ENCODE assay signal across 18 mouse cellular contexts in the genomic region with DNA sequence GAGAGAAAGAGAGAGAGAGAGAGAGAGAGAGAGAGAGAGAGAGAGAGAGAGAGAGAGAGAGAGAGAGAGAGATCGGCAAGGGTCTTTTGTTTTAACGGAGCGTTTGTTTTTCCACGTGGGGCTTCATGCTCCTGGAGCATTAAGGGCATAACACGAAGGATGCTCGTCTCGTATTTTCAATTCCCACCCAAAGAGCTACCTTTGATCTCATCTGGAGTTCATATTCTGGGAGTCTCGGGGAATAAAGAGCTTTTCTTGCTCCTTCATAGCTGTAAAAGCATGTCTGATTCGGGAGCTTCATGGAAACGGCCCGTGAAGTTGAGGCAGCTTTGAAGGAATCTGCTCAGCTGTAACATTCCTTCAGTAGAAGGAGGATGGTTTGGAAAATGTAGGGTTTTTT.
A peak's percentile ranks its signal among the peaks of the same experiment; 100 is the strongest.
DNase-seq lines count a peak whose midpoint lies in the region; ATAC-seq and TF ChIP-seq lines count a peak whose summit lies in the region.
"Had no signal": no experiment of that assay in that cellular context is flagged by ENCODE, and none has a peak within 500 bp of the region (broad histone marks: within the 10 kb centered on the region; RNA-seq: fewer than 3 reads in every experiment).

No protein-coding gene starts in this region.

- H3K4me1 ChIP-seq in kidney, embryonic 16.5 days (ENCODE audit: insufficient read depth, low read length) = no peaks in the 10 kb centered on the region
- H3K4me1 ChIP-seq in kidney, adult 2 months (ENCODE audit: control insufficient read depth, insufficient read depth, low read length) = no peaks in the 10 kb centered on the region
- no peaks in the 10 kb centered on the region for H3K4me1 ChIP-seq in embryonic facial prominence, embryonic 11.5 days (ENCODE audit: control insufficient read depth, insufficient read depth, low read length)
- H3K4me1 ChIP-seq in hindbrain, embryonic 16.5 days (ENCODE audit: control insufficient read depth, insufficient read depth, low read depth, low read length) = no peaks in the 10 kb centered on the region
- H3K4me1 ChIP-seq: heart, embryonic 10.5 days had no signal

- no peak for TF ChIP-seq POLR2A in kidney, adult 2 months (IDR thresholded peaks at IDR 0.05; ENCODE audit: low read depth, low read length)
- no peak for TF ChIP-seq POLR2A in brain, embryonic 14.5 days (IDR thresholded peaks at IDR 0.05; ENCODE audit: borderline replicate concordance, extremely low read depth, insufficient read depth, insufficient read length, poor library complexity, severe bottlenecking)

- no peaks in the 10 kb centered on the region for H3K9me3 ChIP-seq in kidney, embryonic 16.5 days (ENCODE audit: low read length)
- H3K9me3 ChIP-seq in embryonic facial prominence, embryonic 11.5 days (replicated peaks; ENCODE audit: control insufficient read depth, low read length) = no peaks in the 10 kb centered on the region
- no peaks in the 10 kb centered on the region for H3K9me3 ChIP-seq in hindbrain, embryonic 16.5 days (ENCODE audit: control insufficient read depth, low read length)
- H3K9me3 ChIP-seq: heart, embryonic 10.5 days; midbrain, embryonic 12.5 days had no signal

- no peaks in the 10 kb centered on the region for H3K36me3 ChIP-seq in kidney, embryonic 16.5 days (ENCODE audit: insufficient read depth, low read length)
- H3K36me3 ChIP-seq in kidney, adult 2 months (ENCODE audit: control insufficient read depth, insufficient read depth, low read length) = no peaks in the 10 kb centered on the region
- H3K36me3 ChIP-seq in embryonic facial prominence, embryonic 11.5 days (replicated peaks; ENCODE audit: control insufficient read depth, insufficient read depth, low read depth, low read length) = no peaks in the 10 kb centered on the region
- H3K36me3 ChIP-seq in hindbrain, embryonic 16.5 days (ENCODE audit: control insufficient read depth, insufficient read depth, low read length) = no peaks in the 10 kb centered on the region
- H3K36me3 ChIP-seq: heart, embryonic 10.5 days; midbrain, embryonic 12.5 days had no signal

- H3K27me3 ChIP-seq in kidney, embryonic 16.5 days (ENCODE audit: insufficient read depth, low read length) = no peaks in the 10 kb centered on the region
- H3K27me3 ChIP-seq in kidney, adult 2 months (replicated peaks; ENCODE audit: control insufficient read depth, insufficient read depth, low read length) = no peaks in the 10 kb centered on the region
- H3K27me3 ChIP-seq in embryonic facial prominence, embryonic 11.5 days (ENCODE audit: control insufficient read depth, insufficient read depth, low read length) = no peaks in the 10 kb centered on the region
- H3K27me3 ChIP-seq in hindbrain, embryonic 16.5 days (replicated peaks; ENCODE audit: control insufficient read depth, insufficient read depth, low read length) = no peaks in the 10 kb centered on the region
- H3K27me3 ChIP-seq: midbrain, embryonic 12.5 days; Patski had no signal

- H3K4me3 ChIP-seq in kidney, embryonic 16.5 days (ENCODE audit: low read length) = 0 out of 2 replicates have a peak overlapping the region, but pooled peaks have one; percentile 18
- no peak overlapping the region for H3K4me3 ChIP-seq in kidney, adult 2 months (ENCODE audit: insufficient read depth, low read depth, low read length)
- no peak overlapping the region for H3K4me3 ChIP-seq in embryonic facial prominence, embryonic 11.5 days (ENCODE audit: low read depth, low read length)
- no peak overlapping the region for H3K4me3 ChIP-seq in hindbrain, embryonic 16.5 days (ENCODE audit: low read length)
- H3K4me3 ChIP-seq: heart, embryonic 10.5 days; midbrain, embryonic 12.5 days had no signal

- WGBS in kidney, embryonic 16.5 days = 32% methylated on average over 11 of the region's 11 CpGs
- 30% methylated on average over 11 of the region's 11 CpGs for WGBS in kidney, adult 2 months
- WGBS in embryonic facial prominence, embryonic 11.5 days = 44% methylated on average over 11 of the region's 11 CpGs
- 40% methylated on average over 11 of the region's 11 CpGs for WGBS in hindbrain, embryonic 16.5 days

- no peak overlapping the region for H3K27ac ChIP-seq in kidney, embryonic 16.5 days (ENCODE audit: low read length)
- H3K27ac ChIP-seq in kidney, adult 2 months (ENCODE audit: insufficient read depth, low read depth, low read length) = no peak overlapping the region
- H3K27ac ChIP-seq in embryonic facial prominence, embryonic 11.5 days (replicated peaks; ENCODE audit: low read depth, low read length) = no peak overlapping the region
- H3K27ac ChIP-seq in hindbrain, embryonic 16.5 days (ENCODE audit: low read depth, low read length) = no peak overlapping the region
- H3K27ac ChIP-seq: heart, embryonic 10.5 days; midbrain, embryonic 12.5 days had no signal

- H3K4me2 ChIP-seq in kidney, embryonic 16.5 days (replicated peaks; ENCODE audit: low read depth, low read length) = no peak overlapping the region; the same call in 1 of the 2 replicates
- H3K4me2 ChIP-seq in embryonic facial prominence, embryonic 11.5 days (ENCODE audit: low read depth, low read length) = no peak overlapping the region
- H3K4me2 ChIP-seq in hindbrain, embryonic 16.5 days (ENCODE audit: low read length) = peak overlapping the region; percentile 4; the same call in 1 of the 2 replicates
- H3K4me2 ChIP-seq: liver, embryonic 11.5 days; midbrain, embryonic 12.5 days had no signal

- DNase-seq in kidney, adult 2 months = no peak
- peak; percentile 17 for DNase-seq in brain, embryonic 14.5 days (ENCODE audit: low read depth)
- peak; percentile 57 for DNase-seq in embryonic facial prominence, embryonic 11.5 days (ENCODE audit: low spot score)
- DNase-seq in T-cell, adult 2 months (ENCODE audit: low spot score) = no peak
- no peak for DNase-seq in spleen, postnatal 14 days (ENCODE audit: low spot score in 2 of 2)
- no peak for DNase-seq in kidney, postnatal 36 days
- DNase-seq: cerebellum, adult 9-10 months; gastrocnemius, postnatal 36 days; heart, postnatal 10 days; kidney, postnatal 25 days; lung, adult 2 months; lung, postnatal 36 days had no signal

- TF ChIP-seq CTCF in kidney, adult 2 months (conservative IDR thresholded peaks at IDR 0.05; ENCODE audit: insufficient read depth, insufficient read length, low read depth, low read length) = no peak
- no peak for TF ChIP-seq CTCF in brain, embryonic 14.5 days (IDR thresholded peaks at IDR 0.05; ENCODE audit: borderline replicate concordance, extremely low read depth, insufficient read depth, insufficient read length)

- no peak overlapping the region for H3K9ac ChIP-seq in kidney, embryonic 16.5 days (replicated peaks; ENCODE audit: low read length)
- no peak overlapping the region for H3K9ac ChIP-seq in embryonic facial prominence, embryonic 11.5 days (replicated peaks; ENCODE audit: low read length)
- no peak overlapping the region for H3K9ac ChIP-seq in hindbrain, embryonic 16.5 days (ENCODE audit: low read depth, low read length)
- H3K9ac ChIP-seq: midbrain, embryonic 12.5 days had no signal

- no peak for ATAC-seq in kidney, embryonic 16.5 days (ENCODE audit: low FRiP score, low TSS enrichment)
- ATAC-seq in embryonic facial prominence, embryonic 11.5 days (replicated peaks; ENCODE audit: insufficient number of reproducible peaks, low FRiP score, low TSS enrichment, low read depth) = no peak
- no peak for ATAC-seq in hindbrain, embryonic 16.5 days
- ATAC-seq: Patski had no signal

Comparison
In these comparisons a context has a peak if more than half of its experiments do, and no peak if none do; other contexts are left out.
1. DNase-seq: peak in brain, embryonic 14.5 days (single experiment) and embryonic facial prominence, embryonic 11.5 days (single experiment); none in kidney, adult 2 months (single experiment), T-cell, adult 2 months (single experiment), spleen, postnatal 14 days (0 of 2) and kidney, postnatal 36 days (0 of 2).